Mouse (Mus musculus) retina, postnatal 1 day (tissue): ENCODE measurements around the gene Stat3.

Source experiments
- DNase-seq: peaks from one replicate; pipeline ENCODE4 v3.0.0-alpha.2; 2012

Gene Stat3

DNA sequence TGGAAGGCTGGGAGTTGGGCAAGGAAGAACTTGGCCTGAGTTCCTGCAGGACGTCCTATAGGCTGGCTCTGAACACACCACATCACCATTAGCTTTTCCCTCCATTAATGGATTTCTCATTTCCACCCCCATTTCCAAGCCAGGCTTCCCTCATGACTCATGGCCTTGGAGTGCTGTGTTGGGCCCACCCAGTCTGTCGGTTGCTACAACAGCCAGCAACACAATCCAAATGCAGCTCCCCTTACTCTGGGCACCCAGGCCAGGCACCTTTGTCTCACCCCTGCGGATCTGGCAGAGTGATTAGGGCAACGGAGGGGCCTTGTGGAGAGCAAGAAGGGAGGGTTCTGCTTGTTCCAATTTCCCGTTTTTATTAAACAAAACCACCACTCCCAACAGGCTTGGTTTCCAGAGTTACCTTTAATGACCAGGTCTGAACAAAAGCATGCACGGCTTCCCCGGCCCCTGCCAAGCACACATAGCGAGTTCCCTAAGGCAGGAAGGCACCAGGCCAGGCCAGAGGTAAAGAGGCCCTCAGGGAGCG, 23.1 kb upstream of the Stat3 start:
- DNase-seq, result no peak

DNA sequence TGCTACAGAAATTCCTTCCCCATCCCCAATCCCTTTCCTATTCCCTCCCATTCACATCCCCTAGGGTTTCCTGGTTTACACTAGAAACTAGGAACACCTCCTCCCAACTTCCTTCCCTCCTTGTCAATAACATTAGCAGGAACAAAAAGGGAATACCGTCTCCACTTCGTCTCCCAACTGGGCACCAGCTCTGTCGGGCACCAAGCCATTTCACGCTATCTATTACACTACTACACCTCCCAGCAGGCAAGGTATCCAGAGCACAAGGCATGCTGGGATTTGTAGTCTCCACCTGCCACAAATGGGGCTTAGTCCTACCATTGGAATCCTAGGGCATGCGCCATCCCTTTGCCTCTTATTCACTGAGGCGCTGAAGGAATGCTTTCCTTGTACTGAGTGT, 21.2 kb upstream of the Stat3 start:
- DNase-seq, result peak; percentile 67

DNA sequence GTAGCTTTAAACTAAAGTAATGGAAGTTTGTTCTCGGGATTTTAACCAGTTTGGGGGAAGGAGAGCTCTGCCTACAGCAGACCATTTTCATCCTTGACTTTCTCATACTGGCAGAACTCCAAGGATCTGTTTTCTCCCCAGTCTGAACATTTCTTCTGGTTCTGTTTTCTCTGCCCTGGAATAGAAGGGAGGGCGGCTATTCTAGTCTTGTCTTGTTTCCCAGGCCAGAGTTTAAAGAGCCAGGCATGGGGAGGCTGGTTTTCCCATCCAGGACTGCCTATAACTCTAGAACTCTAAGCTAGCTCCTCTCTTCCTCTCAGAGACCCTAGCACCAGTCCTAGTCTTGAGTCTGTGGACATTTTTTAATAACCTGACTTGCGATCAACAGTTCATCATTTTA, 20.5 kb upstream of the Stat3 start:
- DNase-seq, result no peak

DNA sequence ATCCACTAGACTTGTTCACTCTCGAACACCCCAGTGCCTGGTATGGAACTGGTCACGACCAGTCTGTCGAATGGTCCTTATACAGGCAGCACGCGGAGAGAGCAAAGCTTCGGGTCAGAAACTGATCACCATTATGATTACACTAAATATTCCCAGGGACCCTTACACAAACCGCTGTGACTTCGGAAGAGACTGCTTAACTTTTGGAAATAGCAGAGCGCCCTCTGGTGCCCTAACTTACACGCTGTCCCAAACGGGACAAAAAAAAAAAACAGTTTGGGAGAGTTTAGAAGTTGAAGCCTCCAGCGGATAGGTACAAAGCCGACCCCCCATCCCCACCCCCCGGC, 20.1 kb upstream of the Stat3 start:
- DNase-seq, result peak; percentile 79

DNA sequence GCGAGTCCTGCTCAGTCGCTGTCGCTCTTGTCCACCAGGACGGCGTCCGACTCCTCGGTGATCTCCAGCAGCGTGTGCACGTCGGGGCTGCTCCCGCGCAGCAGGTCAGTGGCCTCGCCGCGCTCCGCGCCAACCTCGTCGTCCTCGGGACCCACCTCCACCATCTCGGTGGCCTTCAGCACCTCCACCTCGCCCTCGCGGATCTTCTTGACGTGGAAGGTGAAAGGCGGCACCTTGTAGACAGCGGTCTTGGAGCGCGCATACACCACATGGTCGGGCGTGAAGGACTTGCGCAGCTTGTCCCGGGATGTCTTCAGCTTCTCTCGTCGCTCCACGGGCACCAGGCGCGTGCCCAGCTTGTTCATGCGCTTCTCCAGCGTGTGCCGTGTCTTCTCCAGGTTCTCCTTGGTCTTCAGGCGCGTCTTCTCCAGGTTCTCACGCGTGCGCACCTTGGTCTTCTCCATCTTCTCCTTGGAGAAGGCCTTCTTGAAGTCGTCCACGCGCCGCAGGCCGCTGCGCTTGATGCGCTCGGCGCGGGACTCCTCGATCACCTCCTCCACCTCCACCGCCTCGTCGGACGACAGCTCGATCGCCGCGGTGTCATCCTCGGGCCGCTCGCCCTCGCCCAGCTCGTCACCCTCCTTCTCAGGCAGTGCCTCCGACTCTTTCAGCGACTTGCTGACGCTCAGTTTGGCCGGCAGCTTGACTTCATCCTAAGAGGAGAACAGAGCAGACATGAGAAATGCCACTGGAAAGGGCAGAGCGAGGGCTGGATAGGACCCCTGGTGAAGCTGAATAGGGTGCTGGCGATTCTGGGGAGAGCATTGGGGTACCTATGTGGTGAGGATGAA, 19.5 kb upstream of the Stat3 start:
- DNase-seq, result no peak

DNA sequence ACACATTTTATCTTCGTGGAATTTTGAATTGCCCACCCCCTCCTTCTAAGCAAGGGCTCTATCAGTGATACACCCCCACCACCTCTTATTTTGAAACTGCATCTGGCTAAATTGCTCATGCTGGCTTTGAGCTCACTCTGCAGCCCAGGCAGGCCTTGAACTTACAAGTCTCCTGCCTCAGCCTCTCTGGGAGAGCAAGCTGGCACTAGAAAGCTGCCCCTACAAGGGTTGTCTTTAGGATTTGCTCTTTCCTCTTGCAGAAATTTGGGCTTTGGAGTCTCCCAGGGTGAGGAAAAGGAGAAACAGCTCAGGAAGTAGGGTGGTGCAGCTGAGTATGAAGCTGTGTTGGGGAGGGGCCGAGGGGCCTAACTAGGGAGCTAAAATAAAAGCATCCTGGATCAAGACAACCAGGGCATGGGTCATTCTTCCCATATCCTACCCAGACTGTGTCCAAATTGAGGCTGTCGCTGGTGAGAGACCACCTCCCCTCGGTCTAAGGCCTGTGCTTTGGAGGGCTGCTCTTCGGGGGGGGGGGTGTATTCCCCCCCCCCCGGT, 18.7 kb upstream of the Stat3 start:
- no peak for DNase-seq

DNA sequence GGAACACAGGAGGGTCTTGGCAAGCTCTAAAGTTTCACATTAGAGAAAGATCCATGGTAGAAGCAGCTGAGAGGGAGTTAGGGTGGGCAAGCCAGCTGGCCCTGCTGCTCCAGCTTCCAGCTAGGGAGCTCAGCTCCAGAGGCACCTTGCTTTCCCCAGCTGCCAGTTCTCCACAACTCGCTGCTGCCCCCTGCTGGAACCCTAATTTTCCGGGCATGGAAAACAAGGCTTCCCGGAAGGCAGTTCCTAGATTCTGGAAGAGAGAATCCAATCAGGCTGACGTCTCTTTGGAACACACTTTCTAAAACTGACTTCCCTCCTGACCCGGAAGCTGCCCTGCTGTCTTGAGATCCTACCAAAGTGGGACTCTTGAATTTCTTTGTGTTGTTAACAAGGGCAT, 17.9 kb upstream of the Stat3 start:
- DNase-seq, result peak; percentile 91

DNA sequence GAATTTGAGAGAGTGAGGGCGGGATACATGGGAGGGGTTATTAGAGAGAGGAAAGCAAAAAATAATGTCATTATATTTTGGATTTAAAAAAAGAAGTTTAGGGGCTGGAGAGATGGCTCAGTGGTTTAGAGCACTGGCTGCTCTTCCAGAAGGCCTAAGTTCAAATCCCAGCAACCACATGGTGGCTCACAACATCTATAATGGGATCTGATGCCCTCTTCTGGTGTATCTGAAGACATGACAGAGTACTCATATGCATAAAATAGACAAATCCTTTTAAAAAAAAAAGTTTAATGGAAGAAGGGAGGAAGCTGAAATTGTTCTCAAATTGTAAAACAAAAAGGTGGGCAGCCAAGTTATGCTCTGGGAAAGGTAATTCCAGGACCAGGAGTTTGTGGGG, 10.2 kb upstream of the Stat3 start:
- no peak for DNase-seq

DNA sequence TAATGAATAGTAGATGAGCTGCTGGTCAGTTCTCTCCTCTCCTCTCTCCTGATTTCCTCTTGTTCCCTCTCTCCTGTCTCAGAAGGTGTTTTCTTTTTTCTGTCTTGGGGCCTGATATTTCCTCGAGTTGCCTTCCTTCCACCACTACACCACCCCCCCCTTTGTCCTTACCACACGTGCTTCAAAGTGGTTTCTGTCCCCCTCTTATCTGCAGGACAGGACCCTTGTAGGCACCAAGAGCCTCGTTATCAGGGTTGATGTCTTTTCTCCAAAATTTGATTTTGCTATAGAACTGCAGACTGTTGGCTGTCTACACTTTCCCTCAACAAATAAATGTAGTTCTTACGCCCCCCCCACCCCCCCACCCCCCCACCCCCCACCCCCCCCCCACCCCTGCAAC, 9.0 kb upstream of the Stat3 start:
- no peak for DNase-seq

DNA sequence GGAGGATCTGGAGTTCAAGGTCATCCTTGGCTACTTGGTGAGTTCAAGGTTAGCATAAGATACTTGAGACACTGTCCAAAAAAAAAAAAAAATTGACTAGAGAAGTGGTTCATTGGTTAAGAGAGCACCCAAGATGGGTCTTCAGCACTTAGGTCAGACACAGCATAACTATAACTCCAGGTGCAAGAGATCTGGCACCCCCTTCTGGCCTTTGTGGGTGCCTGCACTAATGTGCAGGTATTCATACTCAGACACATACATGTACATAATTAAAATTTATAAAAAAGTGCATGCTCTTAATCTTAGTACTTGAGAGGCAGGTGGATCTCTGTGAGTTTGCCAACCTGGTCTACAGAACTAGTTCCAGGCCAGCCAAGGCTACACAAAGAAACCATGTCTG, 8.2 kb upstream of the Stat3 start:
- no peak for DNase-seq

DNA sequence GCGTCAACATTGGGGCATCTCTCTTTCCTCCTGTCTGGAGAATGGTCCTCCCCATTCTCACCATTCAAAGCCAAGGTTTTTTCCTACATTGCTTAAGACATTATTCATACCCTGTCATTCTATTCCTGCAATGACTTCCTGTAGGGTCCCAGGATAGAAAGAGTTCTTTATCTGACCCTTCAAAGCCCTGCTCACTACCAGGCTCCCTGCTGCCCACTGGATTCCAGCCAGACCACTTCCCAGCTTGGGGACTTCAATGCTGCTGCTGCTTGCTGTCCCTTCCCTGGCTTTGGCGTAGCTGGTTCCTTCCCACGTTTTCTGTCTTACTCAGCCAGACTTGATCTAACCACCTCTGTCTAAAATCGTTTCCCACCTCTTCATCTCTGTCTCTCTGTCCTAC, 7.5 kb upstream of the Stat3 start:
- DNase-seq, result no peak

DNA sequence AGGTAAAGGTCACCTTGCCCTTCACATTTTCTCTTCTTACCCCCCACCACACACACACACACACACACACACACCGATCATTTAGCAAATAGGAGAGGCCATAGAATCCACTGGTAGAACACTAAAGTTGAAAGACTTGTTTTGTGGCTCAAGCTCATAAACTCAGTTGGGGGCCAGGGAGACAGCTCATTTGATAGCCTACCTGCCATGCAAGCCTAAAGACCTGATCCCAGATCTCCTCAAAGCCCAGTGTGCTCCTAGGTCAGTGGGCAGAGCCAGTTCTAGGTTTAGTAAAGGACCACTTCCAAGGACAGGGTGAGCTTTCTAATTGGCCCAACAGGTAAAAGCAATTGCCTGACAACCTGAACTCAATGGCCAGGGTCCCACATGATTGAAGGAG, 3.0 kb upstream of the Stat3 start:
- DNase-seq, result no peak

DNA sequence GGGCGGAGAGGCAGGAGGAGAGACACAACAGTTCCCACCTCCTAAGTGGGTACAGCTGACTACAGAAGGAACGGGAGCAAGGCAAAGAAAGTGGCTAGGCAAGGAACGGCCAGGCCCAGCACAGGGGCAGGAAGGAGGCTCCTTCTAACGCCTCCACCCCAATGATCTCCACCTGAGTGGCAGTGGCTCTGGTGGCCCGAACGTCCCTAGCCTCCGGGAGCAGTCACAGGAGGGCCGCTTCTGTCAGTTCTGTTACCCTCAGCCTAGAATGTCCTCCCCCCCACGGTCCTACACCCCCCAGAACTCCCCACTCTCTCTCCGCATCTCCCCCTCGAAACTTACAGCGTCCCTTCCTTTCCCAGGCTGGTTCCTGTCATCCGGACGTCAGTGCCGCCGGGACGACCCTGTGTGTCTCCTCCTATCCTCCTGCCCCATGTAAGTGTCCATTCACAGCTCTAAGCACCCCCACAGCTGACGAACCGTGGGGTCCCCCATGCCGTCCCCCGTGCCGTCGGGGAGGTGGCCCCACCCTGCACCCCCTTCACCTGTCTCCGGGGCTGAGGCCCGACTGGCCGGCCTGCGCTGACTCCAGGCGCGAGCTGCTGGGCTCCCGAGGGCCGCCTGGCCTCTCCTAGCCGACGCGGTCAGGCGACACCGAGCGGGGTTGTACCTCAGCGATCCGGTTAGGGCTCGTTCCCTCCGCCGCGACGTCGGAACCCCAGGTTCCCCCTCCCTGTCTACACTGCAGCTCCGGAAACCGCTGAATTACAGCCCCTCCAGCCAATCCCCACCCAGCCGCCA, 429 bp downstream of the Stat3 start:
- DNase-seq, result no peak

DNA sequence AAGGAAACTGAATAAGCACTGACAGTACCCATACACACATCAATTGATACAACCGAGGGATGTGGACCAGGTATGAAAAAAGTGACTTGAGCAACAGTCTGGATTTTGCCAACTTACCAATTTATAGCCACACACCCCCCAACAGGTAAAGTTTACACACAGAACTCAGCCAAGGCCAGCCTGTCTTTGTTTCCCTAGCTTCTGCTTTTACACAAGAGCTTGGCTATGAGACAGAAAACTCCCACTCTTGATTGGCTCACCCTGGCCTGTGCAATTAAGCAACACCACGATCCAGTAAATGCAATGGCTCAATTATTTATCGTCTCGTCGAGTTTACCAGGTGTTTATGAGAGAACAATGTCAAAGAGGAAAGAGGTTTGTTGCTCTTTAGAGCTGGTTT, 1.2 kb downstream of the Stat3 start:
- no peak for DNase-seq

DNA sequence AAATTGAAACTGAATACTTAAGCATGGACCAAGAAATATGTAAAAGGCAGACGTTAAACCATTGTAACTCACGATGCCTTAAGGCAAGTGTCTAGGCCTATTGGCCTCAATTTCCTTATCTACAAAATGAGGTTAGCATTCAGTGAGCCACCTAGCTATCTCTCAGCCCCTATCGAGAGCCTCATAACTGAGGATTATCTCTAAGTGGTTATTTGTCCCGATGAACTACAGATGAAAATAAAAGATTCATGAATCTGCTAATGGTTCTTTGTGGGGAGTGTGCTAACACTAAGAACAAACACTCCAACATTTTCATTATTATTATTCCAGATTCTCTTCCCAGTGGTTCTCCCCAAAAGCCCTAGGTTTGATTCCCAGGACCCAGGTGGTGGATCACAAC, 2.0 kb downstream of the Stat3 start:
- DNase-seq, result no peak

DNA sequence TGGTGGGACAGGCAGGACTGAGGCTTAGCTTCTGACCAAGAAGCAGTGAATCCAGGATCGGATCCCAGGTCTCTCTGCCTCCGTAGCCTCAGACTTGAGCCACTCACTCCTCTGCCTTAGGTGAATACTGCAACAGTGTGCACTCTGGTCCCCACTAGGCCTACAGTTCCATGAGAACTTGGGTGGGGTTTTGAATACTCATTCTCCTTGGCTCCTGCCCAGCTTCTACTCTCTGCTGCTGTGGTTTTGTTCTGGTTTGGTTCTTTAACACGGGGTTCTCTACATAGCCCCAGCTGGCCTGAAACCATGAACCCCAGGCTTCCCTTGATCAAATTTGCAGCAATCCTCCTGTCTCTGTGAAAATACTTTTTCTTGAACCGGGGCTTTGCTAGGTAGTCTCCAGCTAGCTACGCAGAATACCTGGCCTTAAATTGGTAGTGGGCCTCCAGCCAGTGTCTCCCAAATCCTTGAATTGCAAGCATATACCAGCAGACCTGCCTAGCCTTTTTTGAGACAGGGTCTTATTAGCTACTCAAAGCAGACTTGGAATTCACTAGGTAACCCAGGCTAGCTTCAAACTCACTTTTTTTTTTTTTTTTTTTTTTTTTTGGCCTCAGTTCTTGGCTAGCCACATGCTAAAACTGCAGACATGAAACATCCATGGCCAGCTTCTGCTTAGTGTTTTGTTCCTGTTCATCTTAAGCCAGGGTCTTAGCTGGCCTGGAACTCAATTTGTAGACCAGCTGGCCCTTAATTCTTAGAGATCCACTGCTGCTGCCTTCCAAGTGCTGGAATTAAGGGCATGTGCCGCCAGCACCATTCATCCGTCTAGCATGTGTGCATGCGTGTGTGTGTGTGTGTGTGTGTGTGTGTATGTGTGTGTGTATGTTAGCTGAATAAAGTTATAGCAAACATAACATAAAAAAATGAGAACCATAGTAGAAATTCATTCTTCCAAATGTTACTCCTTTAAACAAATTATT, 3.7 kb downstream of the Stat3 start:
- peak; percentile 61 for DNase-seq

DNA sequence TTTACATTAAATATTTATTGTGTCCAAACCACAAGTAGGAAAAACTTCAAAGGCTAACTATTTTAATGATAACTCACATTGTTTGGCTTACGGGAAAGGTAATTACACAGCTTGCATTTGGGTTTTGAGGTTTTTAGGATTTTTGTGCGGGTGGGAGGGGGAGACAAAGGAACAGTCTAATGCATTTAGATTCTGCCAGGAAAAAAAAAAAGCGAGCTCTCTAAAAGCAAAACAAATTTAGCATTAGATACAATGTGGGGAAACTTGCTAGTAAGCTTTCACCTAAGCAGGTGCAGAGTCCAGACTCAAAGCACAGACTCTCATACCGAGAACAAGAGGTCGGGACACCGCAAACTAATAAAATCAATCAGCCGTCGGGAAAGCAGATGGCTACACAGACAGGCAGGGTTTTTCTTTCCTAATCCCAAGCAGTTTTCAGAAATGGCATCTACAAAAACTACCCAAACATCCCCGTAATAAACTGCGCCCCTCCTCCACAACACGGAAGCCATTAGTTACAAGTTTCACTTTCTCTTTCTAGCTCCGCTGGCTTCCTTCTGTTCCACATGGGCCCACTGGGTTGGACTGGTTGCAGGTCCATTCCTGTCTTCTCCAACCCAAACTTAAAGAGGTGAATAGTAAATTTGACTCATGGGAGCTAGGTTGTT, 8.0 kb downstream of the Stat3 start:
- no peak for DNase-seq

DNA sequence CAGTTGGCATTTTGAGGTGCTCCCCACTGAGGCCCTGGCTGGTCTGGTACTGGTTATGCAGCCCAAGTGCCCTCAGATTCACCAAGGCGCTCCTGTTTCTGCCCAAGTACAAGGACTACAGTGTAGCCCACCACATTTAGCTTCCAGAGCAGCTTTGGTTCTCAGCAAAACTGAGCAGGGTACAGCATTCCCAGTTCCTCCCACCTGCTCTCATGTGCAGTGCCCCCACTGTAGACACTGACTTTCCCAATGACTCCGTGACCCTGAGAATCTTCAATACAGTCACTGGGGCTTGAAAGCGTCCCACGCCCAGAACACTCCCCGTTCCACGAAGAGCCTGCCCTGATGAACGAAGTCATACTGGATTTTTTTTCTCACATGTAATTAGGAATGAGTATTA, 8.7 kb downstream of the Stat3 start:
- no peak for DNase-seq

DNA sequence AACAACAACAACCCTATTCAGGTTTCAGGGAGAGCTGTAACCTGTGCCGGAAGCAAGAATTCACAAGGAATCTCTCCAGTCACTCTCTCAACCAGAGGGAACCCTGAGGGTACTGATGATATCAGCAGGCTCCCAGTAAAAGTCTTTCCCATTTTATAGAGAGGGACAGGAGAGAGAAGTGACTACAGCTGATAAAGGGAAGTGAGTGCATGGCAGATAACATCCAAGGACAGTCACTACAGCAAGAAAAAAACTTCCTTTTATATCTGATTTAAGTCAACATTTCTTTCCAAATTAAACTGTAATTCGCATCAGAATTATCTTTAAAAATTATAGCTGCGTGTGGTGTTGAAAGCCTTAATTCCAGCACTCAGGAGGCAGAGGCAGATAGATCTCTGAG, 12.0 kb downstream of the Stat3 start:
- DNase-seq, result no peak

DNA sequence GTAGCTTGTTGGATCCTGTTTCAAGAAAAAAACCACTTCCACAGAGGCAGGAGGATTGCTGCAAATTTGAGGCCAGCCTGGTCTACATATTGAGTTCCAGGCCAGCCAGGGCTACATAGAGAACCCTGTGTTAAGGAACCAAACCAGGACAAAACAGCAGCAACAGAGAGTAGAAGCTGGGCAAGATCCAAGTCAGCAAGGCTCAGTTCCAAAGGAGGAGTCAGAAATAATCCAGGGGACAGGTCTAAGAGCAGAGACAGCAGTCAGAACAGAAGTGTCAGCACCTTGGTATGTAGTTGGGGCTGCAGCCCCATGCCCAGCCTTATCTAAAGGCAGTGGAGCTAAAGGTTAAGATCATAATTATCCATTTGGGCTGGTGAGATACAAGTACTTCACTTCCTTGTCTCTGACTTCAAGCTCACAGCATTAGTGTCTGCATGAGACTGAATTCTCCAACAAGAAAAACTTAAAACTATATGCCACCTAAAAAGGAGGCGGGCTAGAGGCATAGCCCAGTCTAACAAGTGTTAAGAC, 14.9 kb downstream of the Stat3 start:
- DNase-seq, result no peak

DNA sequence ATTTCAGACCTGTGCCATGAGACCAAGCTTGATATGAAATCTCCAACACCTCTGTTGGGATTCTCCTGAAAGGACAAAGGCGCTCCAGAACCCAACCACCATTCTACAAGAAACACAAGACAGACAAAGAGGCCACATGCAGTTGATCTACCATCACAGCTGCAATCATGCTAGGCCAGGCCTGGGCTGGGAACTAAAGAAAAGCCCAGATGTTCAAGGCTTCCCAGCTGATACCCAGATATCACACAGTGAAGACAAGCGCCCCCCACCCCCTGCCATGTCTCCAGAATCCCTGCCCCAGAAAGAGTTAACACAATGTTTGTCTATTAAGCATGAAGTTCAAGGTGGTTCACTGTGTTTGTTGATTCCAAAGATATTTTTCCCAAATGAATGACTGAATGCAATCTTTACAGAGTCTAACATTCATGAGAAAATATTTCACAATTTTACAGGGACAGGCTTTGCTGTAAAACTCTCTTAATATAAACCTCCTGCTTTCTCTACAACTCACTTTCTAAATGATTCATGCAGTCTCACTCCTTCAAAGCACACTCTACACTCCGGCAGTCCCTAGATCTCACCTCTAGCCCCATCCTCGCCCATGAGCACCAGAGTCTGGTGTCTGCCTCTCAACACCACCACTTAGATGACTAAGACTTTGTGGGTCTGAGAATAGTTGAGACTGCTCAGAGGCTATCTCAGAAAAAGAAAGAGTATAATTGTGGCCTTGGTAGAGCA, 18.3 kb downstream of the Stat3 start:
- DNase-seq, result no peak
